Mouse (Mus musculus) cerebellum, postnatal 4 days (tissue): ENCODE measurements around the gene Ddit4.
A peak's percentile ranks its signal among the peaks of the same experiment; 100 is the strongest.

ENCODE experiments used
- DNase-seq, 2 experiments: peaks; one replicate each; pipeline ENCODE4 v3.0.0; 2022; ENCODE audit warnings: low spot score in 2 of 2, mixed read lengths in 1 of 2

The Ddit4 gene

DNA sequence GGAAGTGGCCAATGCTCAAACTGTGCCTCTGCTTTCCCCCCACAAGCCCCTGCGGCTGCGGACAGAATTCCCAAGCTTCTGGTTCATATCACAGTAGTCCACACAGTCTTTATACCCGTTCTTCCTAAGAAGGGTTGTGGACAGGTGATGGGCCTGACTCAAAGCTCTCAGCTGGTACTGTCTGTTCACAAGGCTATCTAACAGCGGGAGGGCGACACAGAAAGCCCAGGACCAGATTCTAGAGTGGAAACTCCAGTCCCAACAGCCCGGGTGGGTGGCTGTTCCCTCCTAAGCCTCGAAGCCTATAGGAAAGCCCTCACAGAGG lies 31.2 kb downstream of the Ddit4 start:
- no peak for DNase-seq

DNA sequence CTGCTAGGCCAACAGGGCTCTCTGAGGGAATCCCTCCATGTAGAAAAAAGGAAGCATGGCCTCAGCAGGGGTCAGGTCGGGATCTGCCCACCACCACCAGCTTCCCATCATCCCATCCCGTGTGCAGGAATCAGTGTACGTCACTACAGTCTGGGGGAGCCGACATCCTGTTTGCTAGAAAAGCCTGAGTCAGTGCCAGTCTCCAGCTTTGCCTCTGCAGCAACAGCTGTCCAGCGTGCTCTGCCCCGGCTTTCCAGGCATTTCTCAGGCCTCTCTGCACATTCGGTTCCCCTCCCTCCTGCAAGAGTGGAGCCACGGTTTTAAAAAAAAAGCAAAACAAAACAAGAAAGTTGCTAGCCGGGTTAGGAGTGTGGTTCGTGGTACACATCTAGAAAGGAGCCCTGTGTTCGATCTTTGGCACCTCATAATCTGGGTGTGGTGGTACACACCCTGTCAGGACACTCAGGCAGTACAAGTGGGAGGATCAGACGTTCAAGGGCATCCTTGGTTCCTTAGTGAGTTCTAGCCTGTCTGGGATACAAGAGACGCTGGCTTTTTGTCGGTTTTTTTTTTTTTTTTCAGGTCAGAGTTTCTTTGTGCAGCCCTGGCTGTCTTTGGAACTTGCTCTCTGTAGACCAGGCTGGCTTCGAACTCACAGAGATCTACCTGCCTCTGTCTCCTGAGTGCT lies 32.0 kb downstream of the Ddit4 start:
- no peak for DNase-seq

DNA sequence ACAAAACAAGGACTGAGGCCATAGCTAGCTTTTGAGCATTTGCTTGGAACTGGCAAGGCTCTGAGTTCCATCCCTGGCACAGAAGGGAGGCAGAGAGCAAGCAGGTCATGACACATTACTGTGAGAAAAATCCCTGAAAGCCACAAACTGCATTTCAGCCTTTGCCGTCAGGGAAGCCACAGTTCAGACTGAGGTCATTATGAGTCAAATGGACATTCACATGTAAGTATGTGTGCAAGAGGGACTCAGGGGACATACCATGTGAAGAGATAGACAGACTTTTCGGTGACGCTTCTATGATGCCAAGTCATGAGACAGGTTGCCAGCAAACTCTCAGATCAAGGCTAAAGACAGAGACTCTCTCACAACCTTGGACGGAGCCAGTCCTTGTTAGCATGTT lies 33.5 kb downstream of the Ddit4 start:
- no peak for DNase-seq

DNA sequence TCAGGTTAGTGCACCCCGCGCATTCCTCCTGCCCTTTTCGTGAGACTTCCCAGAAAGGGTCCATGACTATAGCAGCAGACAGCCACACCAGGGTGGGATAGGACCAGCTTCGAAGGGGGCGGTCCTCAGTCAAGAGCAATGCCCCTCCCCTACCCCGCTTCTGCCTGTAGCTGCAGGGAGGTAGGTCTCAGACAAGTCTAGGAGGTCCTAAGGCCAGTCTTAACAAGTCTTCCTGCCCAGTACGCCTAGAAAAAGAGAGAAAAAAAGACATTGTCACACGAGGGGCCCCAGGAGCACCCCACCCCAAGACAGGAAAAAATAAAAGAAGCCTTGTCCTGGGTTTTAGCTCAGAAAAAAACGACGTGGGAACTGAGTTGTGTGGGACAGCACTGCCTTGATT lies 35.0 kb downstream of the Ddit4 start:
- DNase-seq, result no peak

DNA sequence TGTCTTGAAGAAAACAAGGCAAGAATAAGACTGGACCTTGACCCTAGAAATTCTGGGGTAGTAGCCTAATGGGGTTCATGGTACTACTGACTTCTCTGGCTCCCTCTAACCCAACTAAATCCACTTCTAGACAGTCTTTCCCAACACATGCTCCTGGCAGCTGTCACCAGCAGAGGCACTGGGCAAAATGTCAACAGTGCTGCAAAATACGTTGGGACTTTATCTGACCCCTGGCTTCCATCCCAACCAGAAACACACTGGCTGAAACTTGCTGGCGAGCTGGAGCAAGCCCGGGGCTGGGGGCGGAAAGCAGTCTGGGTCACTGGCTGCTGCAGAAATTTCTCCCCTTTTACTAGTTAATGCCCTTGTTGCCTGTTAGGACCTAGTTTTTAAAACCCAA lies 35.5 kb downstream of the Ddit4 start:
- peak in 1 of 2 experiments; percentile 73 for DNase-seq

DNA sequence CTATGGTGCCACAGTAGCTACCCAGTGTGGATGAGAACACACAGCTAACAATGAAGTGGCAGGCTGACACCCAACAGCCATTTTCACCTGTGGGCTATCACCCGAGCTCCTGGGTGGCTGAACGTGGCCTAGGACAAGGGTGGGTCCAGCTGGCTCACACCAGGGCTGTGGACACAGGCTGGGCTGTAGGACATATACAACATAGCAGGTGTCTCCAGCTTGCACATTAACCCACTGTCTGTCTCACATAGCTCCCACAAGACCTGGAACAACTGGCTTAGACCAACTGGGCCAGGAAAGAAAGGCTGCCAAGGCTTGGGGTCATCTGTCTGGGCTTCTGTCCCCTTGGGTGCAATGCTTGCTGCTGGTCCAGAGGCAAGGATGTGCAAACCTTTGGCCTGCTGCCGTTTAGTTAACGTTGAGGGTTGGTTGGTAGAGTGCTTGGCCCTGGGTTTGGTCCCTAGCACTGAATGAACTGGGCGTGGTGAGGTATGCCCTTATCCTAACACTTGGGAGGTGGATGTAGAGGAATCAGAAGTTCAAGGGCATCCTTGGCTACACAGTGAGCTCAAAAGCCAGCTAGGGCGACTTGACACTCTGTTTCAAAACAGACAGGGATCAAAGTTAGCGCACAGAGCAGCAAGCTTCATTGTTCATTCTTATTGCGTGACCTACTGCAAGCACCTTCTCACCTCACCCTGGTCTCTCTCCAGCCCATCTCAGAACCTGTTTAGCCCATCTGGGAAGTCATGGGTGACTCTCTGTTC lies 36.3 kb downstream of the Ddit4 start:
- DNase-seq, result no peak

DNA sequence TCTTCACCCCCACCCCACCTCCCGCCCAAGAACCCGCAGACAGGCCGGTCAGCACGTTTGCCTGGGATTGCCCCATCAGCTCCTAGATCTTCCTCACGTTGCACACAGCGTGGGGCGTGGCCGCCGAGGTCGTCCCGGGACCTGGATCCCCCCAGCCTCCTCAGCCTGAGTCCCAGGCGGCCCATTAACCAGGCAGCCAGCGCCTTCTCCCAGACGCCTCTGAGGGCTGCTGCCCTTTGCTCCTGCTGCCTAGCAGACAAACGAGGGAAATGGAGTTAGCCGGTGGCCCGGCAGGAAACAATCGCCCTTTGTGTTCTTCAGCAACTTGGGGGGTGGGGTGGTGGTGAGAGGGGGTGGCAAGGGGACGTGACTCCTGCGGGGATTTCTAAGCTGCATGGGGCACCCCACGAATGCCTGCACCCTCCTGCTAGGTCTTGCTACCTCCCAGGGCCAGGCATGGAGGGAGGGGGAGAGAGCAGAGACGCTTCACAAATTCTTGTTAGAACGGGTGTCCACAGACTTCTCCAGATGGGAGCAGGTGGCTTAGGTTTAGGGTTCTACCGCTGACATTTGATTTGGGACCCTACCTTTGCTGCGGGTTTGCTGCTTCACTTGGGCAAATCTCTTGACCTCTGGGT lies 40.0 kb downstream of the Ddit4 start:
- no peak for DNase-seq

DNA sequence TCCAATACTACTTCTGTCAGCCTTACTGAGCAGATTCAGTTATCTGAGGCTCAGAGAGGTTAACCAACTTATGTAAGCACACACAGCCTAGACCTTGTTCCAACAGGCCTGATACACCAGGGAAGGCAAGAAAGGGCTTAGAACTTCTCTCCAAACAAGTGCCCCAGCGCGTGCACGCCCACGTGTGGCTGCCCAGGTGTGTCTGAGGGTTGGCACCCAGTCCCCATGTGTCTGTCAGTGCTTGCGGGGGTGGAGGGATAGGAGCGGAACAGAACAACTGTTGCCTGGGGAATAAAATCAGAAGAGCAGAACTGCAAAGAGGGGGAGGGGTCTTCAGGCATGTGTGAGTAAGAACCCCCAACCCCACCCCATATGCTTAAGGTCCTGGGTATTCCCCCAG lies 40.5 kb downstream of the Ddit4 start:
- DNase-seq, result no peak

DNA sequence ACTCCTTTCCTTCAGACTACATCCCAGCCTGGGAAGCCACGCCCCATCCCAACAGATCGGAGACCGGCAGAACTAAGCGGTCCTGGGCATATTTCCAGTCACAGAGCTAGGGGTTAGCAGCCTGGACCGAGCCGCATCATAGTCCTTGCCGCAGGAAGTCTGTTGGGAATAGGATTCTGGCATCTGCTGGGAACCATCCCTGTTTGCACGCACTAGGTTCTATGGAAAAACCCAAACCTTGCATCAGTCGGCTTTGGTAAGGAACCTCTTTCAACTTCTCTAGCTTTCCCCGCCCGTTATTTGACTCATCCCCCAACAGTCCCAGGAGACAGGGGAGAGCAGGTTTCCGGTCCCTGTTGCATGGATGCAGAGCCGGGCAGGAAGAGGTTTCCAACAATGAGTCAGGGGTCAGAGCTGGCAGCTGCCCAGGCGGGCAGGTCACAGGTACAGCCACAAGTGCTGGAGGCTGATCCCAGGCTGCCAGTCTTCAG lies 42.2 kb downstream of the Ddit4 start:
- no peak for DNase-seq

DNA sequence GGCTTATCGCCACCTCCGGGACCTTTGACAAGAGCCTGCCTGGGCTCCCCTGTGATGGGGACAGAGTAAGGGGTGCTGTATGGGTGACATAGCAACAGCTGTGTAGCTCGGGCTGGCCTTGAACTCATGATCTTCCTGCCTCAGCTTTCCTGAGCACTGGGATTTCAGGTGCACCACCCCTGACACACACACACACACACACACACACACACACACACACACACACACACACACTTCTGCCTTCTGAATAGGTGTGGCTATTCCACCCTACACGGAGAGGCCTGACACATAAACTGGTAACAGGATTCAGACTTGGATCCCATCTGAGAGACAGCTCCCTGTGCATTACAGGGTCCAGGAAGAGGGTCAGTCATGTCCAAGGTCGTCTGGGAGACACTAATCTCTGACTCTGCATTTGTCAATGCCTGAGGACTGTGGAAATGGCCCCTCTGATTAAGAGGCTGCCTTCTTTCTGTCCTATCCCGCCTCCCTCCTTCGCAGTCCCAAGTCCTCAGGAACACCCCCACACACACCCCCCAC lies 42.8 kb downstream of the Ddit4 start:
- no peak for DNase-seq

DNA sequence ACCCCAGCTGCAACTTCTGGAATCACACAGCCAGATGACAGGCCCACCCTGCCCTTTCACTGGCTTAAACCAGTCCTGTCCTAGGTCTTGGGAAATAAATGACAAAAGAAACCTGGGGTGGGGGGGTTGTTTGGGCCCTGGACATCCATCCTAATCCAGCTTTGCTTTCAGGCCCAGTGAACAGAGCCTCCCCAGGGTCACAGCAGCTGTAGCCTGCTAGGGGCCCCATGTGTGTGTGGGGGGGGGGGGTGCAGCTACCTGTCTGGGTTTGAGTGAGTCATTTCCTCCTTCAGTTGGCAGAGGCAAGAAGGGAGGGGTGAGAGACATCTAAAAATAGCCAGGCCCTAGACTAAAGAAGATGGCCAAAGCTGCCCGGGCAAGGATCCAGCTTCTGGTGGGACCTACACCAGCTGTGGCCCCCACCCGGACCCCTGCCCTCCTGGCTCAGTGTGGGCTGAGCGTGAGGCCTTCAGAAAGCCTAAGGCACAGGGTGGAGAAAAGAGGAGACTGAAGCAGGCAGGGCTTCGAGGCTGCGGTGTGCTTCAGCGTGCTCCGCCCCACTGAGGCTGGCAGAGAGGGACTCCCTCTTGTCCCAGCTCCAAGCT lies 43.8 kb downstream of the Ddit4 start:
- DNase-seq, result no peak

DNA sequence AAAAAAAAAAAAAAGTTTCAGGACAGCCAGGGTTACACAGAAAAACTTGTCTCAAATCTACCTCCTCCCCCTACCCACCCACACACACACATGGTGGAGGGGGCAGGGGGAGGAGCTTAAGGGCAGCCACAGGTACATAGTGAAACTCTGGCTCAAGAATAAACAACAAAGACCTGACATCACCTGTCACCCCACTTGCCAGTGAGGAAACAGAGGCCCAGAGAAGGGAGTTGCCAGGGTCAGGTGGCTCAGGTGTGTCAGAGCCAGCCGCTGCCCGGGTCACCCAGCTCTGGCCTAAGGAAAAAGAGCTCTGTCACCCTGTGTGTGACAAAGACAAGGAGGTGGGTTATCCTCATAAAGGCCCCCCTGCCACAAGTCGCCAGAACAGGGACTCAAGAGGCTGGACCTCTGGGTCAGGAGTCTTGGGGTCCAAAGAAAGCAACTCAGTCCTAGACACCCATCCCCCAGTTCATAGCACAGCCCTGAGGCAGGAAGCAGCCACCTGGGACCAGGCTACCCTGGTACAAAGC lies 44.5 kb downstream of the Ddit4 start:
- DNase-seq, result no peak

DNA sequence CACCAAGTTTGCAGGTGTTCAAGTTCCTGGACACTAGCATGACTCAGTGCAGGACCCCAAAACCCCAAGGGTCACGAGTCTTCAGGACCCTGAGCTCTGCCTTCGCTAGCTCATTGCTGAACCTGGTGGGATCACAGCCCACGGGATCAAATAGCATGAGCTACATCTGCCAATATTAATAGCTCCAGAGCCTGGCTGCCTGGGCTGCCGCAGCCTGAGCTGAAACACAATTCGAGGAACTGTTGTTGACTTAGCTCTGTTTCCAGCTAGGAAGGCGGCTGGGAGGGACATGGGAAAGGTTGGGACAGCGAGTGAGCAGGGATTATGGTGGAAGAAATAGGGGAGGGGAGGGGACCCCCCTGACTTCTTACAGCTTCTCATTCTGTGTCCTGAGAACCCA lies 48.5 kb downstream of the Ddit4 start:
- no peak for DNase-seq

DNA sequence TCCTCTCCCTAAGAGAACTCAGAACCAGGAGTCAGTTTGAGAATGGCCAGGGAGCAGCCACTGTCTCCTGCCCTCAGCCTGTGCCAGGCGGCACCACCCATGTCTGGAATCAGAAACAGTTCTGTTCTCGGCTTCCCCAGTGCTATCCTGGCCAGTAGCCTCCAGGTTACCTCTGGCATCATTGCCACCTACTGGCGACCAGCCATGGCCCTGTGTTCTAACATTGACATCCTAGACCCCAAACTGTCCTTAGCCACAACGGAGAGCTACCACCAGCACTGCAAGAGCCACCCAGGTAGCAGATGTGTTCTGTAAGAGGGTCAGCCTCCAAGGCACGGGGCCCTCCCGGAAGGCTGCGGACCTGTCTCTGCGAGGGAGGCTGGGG lies 49.0 kb downstream of the Ddit4 start:
- no peak for DNase-seq

DNA sequence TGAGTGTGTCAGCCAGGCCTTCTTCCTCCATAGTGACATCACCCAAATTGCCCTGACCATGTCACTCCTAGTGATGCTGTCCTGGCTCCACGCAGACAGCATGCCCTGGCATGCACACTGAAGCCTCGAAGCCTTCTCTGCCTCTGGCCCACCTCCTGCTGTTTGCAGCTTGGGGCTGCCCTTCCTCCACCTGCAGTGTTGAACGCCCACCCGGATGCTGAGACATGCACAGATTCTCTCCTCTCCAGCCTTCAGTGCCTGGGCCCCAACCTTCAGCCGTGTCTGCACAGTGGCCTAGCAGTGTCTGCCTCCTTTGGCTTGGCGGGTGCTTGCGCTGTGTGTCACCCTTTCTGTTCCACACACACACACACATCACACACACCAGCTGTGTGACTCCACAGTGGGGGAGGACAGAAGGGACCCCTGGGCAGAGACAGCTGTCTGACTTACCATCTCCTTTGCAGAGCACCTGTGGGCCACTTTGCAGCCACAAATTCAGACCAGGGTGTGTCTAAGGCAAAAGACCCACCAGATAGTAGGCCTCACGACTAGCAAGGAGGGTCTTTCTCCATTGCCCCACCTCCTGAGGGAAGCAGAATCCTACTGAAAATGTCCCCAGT lies 49.5 kb downstream of the Ddit4 start:
- no peak for DNase-seq

DNA sequence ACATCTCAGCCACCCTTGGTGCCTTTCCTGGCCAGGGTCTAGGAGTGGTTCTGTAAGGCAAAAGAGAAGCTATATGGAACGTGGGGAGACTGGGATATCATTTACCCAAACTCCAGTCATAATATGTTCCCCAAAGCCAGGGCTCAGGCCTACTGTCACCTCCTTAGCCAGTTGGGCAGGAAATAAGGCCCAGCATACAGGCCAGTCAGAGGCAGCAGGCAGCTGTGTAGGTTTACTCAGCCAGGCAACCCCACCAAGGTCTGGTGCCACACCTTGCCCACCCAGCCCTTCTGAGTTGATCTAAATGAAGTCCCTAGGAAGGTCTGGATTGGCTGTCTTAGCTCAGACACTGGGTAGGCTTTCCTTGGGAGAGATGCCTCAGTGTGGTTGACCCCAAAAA lies 50.2 kb downstream of the Ddit4 start:
- DNase-seq, result no peak

DNA sequence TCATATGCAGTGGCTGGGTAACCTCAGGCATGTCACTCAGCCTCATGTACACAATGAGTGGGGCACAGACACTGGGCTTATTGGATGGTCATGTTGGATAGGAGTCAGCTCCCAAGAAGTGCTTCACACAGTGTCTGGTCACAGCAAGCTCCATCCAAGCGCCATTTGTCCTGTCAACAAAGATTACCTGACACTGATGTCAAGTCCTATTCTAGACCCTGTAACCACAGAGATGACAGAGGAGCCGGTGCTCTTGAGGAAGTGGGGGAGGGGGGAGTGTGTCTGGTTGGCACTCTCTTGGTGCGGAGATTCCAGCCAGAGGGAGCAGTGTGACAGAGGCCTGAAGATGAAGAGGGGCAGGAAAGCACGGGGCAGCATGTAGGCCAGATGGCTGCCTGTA lies 50.7 kb downstream of the Ddit4 start:
- DNase-seq, result peak in 1 of 2 experiments; percentile 54

DNA sequence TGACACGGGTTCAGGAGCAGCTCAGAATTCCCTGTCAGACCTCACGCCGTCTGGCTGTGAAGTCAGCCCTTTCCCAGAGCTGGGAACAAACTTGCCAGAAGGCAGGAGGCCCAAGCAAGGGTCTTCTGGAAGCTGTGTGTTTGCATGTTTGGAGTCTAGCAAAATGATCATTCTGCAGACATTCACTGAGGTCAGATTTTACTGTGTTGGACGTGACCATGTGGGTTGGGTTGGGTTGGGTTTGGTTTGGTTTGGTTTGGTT lies 51.5 kb downstream of the Ddit4 start:
- no peak for DNase-seq
